Mouse (Mus musculus): ENCODE measurements around the gene Uap1.
A peak's percentile ranks its signal among the peaks of the same experiment; 100 is the strongest.

Uap1 gene

GRCm38 (mm10) chr1:170164053-170164614 lies 10.6 kb downstream of the Uap1 start:
- DNase-seq: no peak

- no peak for DNase-seq
These were observed 11.3 kb downstream of the Uap1 start for GRCm38 (mm10) chr1:170163398-170163943.

GRCm38 (mm10) chr1:170161852-170162251 lies 12.9 kb downstream of the Uap1 start:
- no peak for DNase-seq

DNA sequence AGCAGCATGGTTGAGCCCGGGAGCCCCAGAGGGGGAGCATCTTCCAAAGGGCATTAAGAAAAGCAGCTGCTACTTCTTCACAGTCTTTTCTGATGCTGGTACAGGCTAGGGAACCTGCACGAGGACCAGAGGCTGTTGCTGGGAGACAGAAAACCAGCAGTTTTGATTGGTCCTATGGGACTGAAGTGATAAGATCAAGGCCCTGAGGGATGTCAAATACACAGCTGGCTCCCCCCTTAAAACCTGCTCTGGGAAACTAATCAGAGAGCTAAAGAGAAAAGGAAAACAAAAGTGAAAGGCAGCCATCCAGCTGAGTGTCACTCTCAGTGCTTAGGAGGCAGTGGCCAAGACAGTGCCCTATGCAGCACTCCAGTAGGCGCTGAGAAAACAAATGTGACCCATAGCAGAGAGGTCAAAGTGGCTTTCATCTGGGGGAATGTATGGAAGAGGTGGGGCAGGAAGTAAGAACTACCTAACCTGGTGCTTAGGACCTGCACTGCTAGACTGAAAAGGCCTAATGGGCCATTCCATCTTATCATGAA lies 14.3 kb downstream of the Uap1 start:
- DNase-seq: no peak

DNA sequence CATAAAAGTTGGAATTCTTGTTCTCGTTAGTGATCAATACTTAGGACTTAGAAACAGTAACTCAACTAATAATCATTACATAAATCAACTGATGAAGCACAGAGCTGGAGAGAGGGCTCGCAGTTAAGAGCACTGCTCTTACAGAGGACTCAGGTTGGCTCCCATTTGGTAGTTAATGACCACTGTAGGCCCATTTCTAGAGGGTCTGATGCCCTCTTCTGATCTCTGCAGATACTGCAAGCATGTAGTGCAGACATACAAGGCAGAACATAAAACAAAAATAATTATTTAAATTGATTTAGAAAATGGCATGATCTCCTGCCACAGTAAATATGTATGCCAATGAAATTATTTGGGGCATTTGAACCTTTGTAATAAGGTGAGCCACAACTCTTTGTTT lies 15.1 kb downstream of the Uap1 start:
- DNase-seq: no peak

- no peak for DNase-seq
These were observed 19.0 kb downstream of the Uap1 start for GRCm38 (mm10) chr1:170155761-170156160.

DNA sequence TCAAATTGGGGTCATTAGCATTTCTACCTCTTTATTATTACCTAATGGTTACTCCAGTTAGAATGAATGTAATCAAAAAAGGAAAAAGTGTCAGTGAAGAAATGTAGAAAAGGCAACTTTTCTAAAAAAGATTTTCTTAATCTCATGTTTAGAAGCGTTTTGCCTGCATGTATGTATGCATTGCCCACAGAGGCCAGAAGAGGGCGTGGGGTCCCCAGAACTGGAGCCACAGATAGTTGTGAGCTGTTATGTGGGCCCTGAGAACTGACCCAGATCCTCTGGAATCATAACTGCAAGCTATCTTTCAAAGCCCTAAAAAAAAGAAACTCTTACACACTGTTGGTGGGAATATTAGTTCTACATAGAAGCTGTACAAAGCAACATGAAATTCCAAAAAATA lies 19.5 kb downstream of the Uap1 start:
- no peak for DNase-seq

- DNase-seq: no peak
These were observed 20.8 kb downstream of the Uap1 start for GRCm38 (mm10) chr1:170153986-170154385.

DNA sequence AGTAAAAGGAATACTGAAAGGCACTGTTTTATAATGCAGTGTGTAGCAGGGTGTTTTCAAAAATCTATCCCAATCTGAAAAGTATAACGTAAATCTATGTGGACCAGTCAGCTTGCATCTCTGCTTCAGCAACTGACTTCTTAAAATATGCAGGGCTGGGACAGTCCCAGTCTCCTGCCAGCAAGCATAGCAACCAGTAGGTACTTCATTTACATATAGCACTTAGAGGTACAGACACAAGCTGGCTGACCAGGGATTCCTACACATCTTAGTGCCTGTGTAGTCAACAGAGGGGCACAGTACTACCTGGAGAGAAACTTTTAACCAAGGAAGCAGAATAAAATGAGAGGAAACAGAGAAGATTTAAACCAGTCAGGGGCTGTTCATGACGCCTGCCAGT lies 22.2 kb downstream of the Uap1 start:
- DNase-seq: no peak

DNA sequence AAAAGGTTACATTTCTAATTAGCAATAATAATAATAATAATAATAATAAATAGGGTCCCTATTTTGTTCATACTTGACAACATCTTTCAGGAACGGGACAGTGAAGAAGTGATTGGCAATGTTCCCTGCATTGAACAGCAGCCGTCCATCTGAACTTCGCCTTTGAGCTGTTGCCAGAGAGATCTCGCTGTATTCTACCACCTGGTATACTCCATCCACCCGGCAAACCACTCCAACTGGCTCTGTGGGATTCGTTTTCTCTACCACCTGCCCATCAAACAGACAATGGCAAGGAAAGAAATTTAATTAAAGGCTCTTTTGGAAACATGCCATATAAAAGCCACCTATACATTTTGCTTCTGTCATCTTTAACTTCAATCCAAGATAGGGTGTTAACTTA lies 23.9 kb downstream of the Uap1 start:
- no peak for DNase-seq

- no peak for DNase-seq
These were observed 25.0 kb downstream of the Uap1 start for GRCm38 (mm10) chr1:170149756-170150155.

DNA sequence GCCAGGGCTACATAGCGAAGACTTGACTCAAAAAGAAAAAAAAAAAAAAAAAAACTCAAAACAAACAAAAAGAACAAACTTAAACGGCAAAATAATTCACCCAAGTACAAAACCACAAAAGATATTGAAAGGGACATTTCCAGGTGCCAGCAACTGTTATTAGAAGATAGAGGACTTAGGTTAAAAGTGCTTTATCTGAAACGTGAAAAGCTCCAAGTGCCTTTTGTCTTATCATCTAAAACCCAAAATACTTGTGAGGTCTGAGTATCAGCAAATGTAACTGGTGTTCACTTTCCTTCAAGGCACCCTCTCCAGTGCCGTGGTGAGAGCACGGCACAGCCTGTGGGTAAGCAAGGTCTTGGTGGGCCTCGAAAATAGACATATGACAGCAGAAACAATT lies 26.2 kb downstream of the Uap1 start:
- peak; percentile 41 for DNase-seq

- peak; percentile 35 for DNase-seq
These were observed 26.9 kb downstream of the Uap1 start for GRCm38 (mm10) chr1:170147651-170148448.

GRCm38 (mm10) chr1:170145606-170146005 lies 29.2 kb downstream of the Uap1 start:
- no peak for DNase-seq

GRCm38 (mm10) chr1:170142256-170142871 lies 32.4 kb downstream of the Uap1 start:
- no peak for DNase-seq

DNA sequence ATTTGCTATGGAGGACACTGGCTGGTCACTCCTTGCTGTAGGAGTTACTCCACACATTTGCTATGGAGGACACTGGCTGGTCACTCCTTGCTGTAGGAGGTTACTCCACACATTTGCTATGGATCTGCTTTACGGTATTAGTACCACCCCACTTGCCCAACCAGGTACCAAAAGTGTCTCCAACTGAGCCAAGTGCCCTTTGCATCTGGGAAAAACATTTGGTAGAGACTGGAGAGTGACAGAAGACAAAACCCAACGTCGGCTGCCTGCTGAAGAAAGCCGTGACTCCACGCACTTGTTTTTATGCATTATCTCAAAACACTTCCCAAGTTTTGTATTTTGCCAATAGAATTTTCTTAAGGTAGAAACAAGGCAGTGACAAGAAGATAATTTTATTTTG lies 33.1 kb downstream of the Uap1 start:
- DNase-seq: no peak

DNA sequence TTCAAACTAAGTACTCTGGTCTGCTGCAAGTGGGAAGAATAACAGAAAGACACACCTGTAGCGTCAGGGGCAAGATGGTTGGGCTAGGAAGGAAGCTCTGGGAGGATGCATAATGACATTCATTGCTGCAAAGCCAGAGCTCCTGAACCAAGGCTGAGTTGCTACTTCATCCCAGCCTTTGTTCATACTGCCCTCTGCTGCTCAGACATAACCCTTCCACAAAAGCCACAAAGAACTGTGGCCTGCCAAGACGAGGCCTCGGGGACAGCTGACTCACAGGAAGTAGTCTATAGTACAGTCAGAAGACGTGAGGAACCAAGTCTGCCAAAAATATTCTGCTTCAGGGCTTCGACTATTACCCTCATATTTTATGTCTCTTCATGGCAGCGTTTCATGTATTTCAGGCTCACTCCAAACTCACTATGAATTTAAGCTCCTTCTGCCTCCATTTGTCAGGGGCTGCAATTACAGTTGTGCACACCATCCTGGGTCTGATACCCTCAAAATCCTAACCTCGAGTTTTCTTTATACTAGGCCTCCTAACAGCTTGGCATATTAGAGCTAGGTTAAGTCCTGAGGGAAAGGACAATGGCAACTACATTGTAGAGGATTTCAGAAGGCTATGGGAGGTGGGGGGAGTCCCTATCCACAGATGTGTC lies 38.3 kb downstream of the Uap1 start:
- peak; percentile 56 for DNase-seq

GRCm38 (mm10) chr1:170134264-170134663 lies 40.5 kb downstream of the Uap1 start:
- DNase-seq: no peak

GRCm38 (mm10) chr1:170130962-170131361 lies 43.8 kb downstream of the Uap1 start:
- DNase-seq: no peak

GRCm38 (mm10) chr1:170124644-170125043 lies 50.1 kb downstream of the Uap1 start:
- no peak for DNase-seq

GRCm38 (mm10) chr1:170113616-170114015 lies 61.1 kb downstream of the Uap1 start:
- DNase-seq: no peak

- DNase-seq: no peak
These were observed 62.5 kb downstream of the Uap1 start for GRCm38 (mm10) chr1:170112261-170112660.

DNA sequence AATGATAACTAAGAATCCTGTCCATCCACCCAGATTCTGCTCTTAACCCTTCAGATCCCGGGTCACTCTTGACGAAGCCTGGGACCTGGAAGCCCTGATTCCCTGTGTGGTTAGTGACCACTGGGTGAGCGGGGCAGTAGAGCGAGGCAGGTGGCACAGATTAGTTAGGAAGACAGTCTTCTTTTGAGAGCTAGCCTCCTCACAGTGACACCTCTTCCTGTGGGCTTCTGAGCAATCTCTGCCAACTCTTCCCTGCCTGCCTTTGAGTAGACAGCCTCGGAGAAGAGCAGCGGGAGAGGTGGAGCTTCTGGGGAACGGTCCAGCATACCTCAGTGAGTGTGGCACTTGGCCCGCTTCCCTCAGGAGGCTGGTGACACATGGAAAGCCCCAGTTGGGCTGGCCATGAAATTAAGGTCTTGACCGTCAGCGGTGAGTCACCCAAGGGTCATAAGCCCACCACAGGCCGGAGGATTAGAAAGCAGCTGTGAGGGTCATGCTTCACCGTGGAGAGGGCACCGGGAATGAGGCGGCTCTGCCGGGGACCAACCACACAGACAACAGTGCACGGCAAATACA lies 63.0 kb downstream of the Uap1 start:
- no peak for DNase-seq

Measured in liver (tissue).